Mouse (Mus musculus) heart, postnatal 0 days (tissue): Measurements from ENCODE around the gene Kansl1l. TPM values are rescaled to one million over a fixed set of nuclear protein-coding genes. Genes with fewer than 3 reads are reported as not detected.
A peak's percentile ranks its signal among the peaks of the same experiment; 100 is the strongest.

Source experiments
- ATAC-seq: fragments of 200-750 bp; cut with Nextera tagmentation; 2 replicates; pipeline ENCODE4 v1.8.0; 2017; ENCODE audit warnings: low read depth, moderate number of reproducible peaks, moderate library complexity; ENCODE audit not compliant: insufficient read depth
- DNase-seq: peaks from one replicate; pipeline ENCODE4 v3.0.0-alpha.2; 2016; ENCODE audit warnings: low spot score
- H3K27ac ChIP-seq: fragments of 300-500 bp; sonication (generic); 2 replicates; pipeline ENCODE4 v1.5.1; 2014; ENCODE audit warnings: low read depth, mild to moderate bottlenecking
- H3K27me3 ChIP-seq: fragments of 300-500 bp; sonication (generic); 2 replicates; pipeline ENCODE4 v1.6.1; 2014; ENCODE audit warnings: low read length, mixed read lengths; ENCODE audit not compliant: control insufficient read depth, insufficient read depth
- H3K36me3 ChIP-seq: fragments of 300-500 bp; sonication (generic); replicated peaks from 2 replicates; pipeline ENCODE4 v1.6.1; 2014; ENCODE audit warnings: low read length, mixed read lengths; ENCODE audit not compliant: control insufficient read depth, insufficient read depth
- H3K4me1 ChIP-seq: fragments of 300-500 bp; sonication (generic); 2 replicates; pipeline ENCODE4 v1.6.1; 2014; ENCODE audit warnings: antibody characterized with exemption; ENCODE audit not compliant: control insufficient read depth, insufficient read depth
- H3K4me2 ChIP-seq: fragments of 300-500 bp; sonication (generic); 2 replicates; pipeline ENCODE4 v1.6.1; 2014; ENCODE audit warnings: low read depth, mild to moderate bottlenecking, low read length, moderate library complexity
- H3K4me3 ChIP-seq: fragments of 300-500 bp; sonication (generic); 2 replicates; pipeline ENCODE4 v1.5.1; 2014; ENCODE audit warnings: low read depth, low read length
- H3K9ac ChIP-seq: fragments of 300-500 bp; sonication (generic); replicated peaks from 2 replicates; pipeline ENCODE4 v1.6.1; 2014; ENCODE audit warnings: low read depth, low read length, mixed read lengths
- H3K9me3 ChIP-seq: fragments of 300-500 bp; sonication (generic); replicated peaks from 2 replicates; pipeline ENCODE4 v1.6.1; 2016; ENCODE audit warnings: low read length; ENCODE audit not compliant: control insufficient read depth
- CTCF ChIP-seq: IDR thresholded peaks from 2 replicates; pipeline ENCODE4 v1.5.1; 2016; ENCODE audit warnings: antibody characterized with exemption, control low read depth, low read depth
- EP300 ChIP-seq: IDR thresholded peaks from 2 replicates; pipeline ENCODE4 v1.6.1; 2016; ENCODE audit warnings: antibody characterized with exemption, low read depth
- WGBS: fragments of 180-500 bp; shearing (Covaris S2); extraction: QIAGEN DNeasy Blood & Tissue Kit; methylation state at CpG from one replicate; pipeline ENCODE4 v1.1.7; 2014; 5-methylcytosine and 5-hydroxymethylcytosine counted together
- polyA plus RNA-seq: library from polyadenylated mRNA; unstranded; fragments of >200 nt; fragmentation: Nextera tagmentation; extraction: Ambion mirVana; gene quantifications from 2 replicates; pipeline ENCODE4 v1.2.1, GENCODE M21; 2015
- total RNA-seq: library from RNA; depleted of rRNA; stranded (reverse); fragments of >200 nt; gene quantifications from 2 replicates; pipeline ENCODE4 v1.2.3, GENCODE M21; 2014; ENCODE audit warnings: low replicate concordance

Kansl1l gene
- total and polyA plus RNA-seq, 2 experiments from 2014 or later: 9.6 to 22.5 TPM

DNA sequence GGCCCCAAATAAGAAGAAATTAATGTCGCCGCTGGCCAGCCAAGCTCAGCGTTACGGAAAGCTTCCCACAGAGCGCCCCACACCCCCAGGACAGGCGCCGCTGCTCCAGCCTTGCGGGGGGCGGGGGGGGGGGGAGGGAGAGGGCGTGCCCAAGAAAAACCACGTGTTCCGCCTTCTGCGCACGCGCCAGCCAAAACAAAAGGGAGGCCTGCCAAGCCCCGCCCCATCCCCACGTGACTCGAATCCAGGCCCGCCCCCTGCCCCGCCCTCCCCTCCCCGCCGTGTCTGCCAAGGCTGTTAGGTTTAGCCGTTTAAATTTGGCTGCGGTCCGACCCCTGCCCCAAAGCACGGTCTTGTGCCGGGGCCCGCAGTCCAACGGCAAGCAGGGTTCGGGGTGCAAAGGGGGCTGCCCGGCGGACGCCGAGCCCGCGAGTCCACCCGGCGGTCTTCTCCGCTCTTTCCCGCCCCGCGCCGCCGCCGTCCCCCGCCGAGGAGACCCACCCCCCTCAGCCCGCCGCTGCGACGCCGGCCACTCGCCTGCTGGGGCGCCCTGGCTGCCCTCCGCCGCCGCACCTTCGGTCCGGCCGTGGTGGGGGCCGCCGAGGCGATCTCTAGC is 417 bp downstream of the Kansl1l start:
- ATAC-seq (peak; percentile 81), DNase-seq (peak; percentile 82)
- Histone ChIP-seq H3K4me2 (peak overlapping the region; percentile 93), H3K4me3 (peak overlapping the region; percentile 88), H3K9me3 (no peaks in the 10 kb centered on the region), H3K36me3 (no peaks in the 10 kb centered on the region), H3K9ac (peak overlapping the region; percentile 95), H3K4me1 (peaks cover 6% of the 10 kb centered on the region; the same call in 1 of the 2 replicates), H3K27ac (peak overlapping the region; percentile 98), H3K27me3 (no peaks in the 10 kb centered on the region)
- WGBS: 0% methylated on average over 33 of the region's 63 CpGs
- no peak for TF ChIP-seq CTCF
- TF ChIP-seq EP300: peak; percentile 37; the same call in 1 of the 2 replicates

DNA sequence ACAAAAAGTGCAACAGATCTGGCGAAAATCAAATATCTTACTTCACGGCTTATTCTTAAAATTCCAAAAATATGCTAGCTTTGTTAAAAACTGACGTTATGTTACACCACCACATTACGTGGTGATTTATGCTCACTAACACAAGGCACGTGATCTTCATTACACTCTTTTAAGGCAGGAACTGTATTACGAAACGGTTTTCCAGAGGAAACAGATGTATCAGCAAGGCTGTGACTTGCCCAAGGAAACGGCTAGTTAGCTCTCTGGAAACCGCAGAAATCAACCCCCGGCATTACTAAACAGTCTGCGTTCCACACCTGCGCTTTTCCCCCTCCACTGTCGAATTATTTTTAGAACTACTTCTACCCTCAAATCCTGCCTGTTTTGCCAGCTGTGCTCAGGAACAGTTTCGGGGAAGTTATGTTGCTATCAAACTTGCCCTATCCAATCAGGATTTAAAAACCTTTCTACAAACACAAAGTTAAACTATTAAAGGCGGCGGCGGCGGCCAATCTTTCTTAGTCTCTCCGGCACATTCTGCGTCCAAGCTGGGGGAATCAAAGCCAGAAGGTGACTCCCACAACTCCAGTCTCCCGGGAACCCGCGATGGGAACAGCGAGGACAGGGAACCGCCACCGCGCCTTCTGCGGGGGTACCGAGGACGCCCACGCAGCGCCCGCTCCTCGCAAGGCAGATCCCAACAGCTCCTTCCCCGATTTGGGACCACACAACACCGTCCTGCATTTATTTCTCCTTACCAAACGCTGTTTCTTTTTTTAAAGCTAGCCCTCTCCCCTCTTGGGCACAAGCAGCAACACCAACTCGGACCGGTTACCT is 1.2 kb downstream of the Kansl1l start:
- Histone ChIP-seq H3K9ac (peak overlapping the region; percentile 71), H3K27me3 (no peaks in the 10 kb centered on the region), H3K4me2 (peak overlapping the region; percentile 67), H3K36me3 (no peaks in the 10 kb centered on the region), H3K9me3 (no peaks in the 10 kb centered on the region), H3K27ac (peak overlapping the region; percentile 98), H3K4me3 (peak overlapping the region; percentile 88), H3K4me1 (peaks cover 6% of the 10 kb centered on the region; the same call in 1 of the 2 replicates)
- TF ChIP-seq CTCF (no peak), EP300 (no peak)
- under 1% methylated on average over 39 of the region's 39 CpGs for WGBS
- DNase-seq: peak; percentile 80
- ATAC-seq: peak; percentile 26

DNA sequence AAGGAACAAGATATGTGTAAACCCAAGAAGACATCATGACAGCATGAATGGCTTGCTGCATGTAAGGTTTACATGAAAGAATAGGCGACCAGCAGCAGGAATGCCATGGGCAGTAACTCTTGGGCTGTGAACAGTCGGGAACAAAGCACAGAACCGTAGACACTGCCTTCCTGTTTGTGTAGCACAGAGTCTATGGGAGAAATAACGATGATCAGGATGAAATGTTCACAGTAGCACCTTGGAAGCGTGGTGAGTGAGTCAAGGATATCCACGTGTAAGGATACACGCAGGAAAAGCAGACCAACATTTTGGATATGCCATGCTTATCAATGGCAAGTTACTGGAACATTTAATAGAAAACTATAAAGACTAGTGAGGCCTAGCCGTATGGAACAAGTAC is 2.6 kb downstream of the Kansl1l start:
- Histone ChIP-seq H3K9me3 (no peaks in the 10 kb centered on the region), H3K4me3 (0 out of 2 replicates have a peak overlapping the region, but pooled peaks have one; percentile 88), H3K4me1 (peaks cover 7% of the 10 kb centered on the region; the same call in 1 of the 2 replicates), H3K27ac (peak overlapping the region; percentile 51), H3K4me2 (peak overlapping the region; percentile 67), H3K9ac (peak overlapping the region; percentile 71; the same call in 1 of the 2 replicates), H3K36me3 (no peaks in the 10 kb centered on the region), H3K27me3 (no peaks in the 10 kb centered on the region)
- DNase-seq (no peak), ATAC-seq (no peak)
- TF ChIP-seq CTCF (no peak), EP300 (no peak)
- 33% methylated on average over 8 of the region's 8 CpGs for WGBS

DNA sequence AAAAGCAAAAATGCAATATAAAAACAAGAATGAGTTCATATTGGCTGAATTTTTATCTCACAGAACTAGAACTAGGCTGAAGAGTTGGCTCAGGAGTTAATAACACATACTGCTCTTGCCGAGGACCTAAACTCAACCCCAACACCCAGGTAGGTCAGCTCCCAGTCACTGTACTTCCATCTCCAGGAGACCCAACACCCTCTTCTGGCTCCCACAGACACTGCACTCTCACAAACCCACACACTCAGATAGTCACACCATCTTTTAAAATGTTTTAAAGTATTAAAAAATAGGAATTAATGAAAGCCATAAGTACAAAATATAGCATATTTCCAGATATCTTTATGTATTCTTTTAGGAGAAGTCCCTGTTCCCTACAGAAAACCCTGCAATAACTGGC is 4.2 kb downstream of the Kansl1l start:
- Histone ChIP-seq H3K4me1 (peaks cover 12% of the 10 kb centered on the region), H3K4me3 (no peak overlapping the region), H3K9ac (no peak overlapping the region), H3K27ac (no peak overlapping the region), H3K4me2 (no peak overlapping the region), H3K9me3 (no peaks in the 10 kb centered on the region), H3K36me3 (no peaks in the 10 kb centered on the region), H3K27me3 (no peaks in the 10 kb centered on the region)
- TF ChIP-seq CTCF (no peak; the same call in 1 of the 2 replicates), EP300 (no peak)
- WGBS: 62% methylated on average over 1 of the region's 1 CpGs
- ATAC-seq (no peak), DNase-seq (no peak)

DNA sequence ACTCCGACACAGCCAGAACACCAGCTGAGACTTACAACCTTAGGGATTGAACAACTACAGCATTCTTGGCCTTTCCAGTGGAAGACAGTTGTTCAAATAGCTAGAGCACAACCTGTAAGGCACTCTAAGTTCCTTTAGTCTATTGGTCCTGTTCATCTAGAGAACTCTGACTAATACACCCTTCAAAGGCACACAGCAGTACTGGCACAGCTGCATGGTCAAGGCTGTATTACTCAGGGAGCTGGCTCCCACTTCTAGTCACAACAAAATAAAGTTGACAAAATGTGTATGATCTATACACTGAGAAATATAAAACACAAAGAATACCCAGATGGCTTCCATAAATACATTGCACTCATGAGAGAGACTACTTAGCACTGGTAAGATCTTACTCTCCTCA is 10.5 kb downstream of the Kansl1l start:
- Histone ChIP-seq H3K27me3 (no peaks in the 10 kb centered on the region), H3K4me1 (peaks cover 5% of the 10 kb centered on the region), H3K4me2 (no peak overlapping the region), H3K36me3 (peaks cover 4% of the 10 kb centered on the region), H3K9ac (no peak overlapping the region), H3K4me3 (no peak overlapping the region), H3K27ac (no peak overlapping the region), H3K9me3 (no peaks in the 10 kb centered on the region)
- no peak for TF ChIP-seq CTCF
- no peak for TF ChIP-seq EP300
- no peak for DNase-seq
- no peak for ATAC-seq
- WGBS: 89% methylated on average over 1 of the region's 1 CpGs
